Mouse (Mus musculus) hindlimb bud, embryonic 11.5 days (tissue): ENCODE data around the gene Timp4.
A peak's percentile ranks its signal among the peaks of the same experiment; 100 is the strongest.
"Not testable (repeated sequence)": the region's sequence is repeated elsewhere in the genome, so short reads cannot be mapped to it uniquely, and the experiment has no call there.

Experiments used
- DNase-seq: peaks from one replicate; pipeline ENCODE4 v3.0.0-alpha.2; 2012; ENCODE audit warnings: low read depth, low spot score; ENCODE audit errors: extremely low spot score

Gene Timp4

DNA sequence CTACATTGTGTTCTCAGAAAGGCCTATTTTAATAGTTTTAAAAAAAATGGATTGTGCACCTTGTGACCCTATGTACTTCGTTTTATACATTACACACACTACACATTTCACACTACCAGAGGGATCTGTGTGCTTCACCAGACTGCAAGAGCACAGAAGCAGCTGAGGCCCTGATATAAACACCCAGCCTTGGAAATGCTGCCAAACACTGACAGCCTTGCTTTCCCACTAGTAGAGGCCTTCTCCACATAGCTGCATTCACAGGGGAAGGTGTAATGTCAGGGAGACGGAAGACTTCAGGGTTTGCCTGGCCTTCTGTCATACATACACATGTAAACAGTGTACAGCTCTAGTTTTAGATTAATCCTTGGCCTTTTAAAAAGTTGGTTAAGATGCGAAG lies 3.2 kb upstream of the Timp4 start:
- no peak for DNase-seq

DNA sequence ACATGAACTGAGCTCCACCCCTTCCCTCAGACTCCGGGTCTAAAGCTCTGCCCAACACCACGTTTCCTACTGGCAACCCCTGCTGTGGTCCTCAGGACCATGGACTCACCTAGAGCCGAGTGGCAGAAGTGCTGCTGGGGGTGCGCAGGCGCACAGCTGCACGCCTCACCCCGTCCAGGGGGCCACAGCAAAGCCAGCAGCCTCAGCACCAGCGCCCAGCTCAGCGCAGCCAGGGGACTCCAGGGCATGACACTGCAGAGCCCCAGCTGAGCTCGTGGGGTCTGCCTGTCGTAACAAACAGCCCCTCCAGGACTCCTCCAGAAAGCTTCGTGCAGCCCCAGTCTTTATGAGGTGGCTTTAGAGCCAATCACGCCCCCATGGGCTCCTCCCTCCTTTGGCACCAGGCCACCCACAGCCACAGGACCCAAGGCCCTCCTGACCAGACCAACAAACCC lies 447 bp downstream of the Timp4 start:
- no peak for DNase-seq

DNA sequence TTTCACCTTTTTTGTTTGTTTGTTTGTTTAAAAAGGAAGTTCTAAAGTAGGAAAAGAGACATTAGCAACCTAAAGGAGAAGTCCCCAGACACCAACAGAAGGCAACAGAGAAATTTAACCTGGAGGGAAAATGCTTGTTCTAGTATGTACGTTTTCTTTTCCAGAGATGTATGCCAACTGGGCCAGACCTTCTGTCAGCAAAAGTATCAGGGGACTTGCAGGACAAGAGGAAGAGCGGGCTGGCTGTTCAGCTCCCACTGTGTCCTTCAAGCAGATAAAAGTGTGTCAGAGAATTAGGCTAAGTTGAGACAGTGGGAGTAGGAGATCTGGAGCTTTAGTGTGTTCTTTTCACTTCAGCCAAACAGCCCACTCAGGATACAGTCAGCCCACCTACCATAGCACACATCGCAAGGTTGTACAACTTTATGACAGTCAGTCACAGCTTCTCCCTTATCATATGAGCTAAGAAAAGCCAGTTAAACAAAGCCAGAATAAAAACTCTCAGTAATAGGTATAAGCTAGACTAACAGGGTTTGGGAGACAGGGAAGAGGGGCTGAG lies 6.4 kb downstream of the Timp4 start:
- no peak for DNase-seq

DNA sequence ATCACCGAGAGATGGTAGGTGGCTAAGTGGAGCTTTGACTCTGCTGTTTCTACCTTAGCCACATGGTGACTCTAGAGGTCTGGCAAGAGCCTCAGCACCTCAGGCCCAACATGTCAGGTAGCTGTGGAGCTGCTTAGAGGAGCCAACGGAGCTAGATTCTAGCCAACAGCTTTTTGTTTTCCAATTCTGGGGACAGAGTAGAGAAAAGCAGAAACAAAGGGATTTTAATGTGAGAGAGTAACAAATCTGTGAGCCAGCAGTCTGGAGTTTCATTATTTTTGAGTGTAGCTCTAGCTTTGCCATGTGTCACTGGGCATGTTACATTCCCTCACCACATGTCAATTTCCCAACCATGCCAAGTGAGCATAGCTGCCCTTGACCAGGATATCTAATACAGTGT lies 7.8 kb downstream of the Timp4 start:
- no peak for DNase-seq

DNA sequence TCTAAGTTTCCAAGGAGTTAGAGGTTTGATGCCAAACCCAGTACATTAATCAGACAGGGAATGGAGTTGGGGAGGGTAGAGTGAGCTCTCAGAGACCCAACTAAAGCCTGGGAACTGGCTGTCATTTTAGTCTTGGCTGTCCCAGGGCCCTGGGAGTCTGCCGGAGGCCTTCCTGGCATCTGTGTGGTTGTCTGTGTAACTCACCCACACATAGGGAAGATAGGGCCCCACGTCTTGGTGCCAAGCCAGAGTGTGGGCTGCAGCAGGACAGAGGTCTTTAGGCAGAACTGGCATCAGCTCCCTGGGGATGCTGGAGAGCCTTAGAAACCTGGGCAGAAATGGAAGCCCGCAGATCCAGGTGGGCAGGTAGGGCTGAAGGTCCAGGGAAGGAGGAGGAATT lies 10.1 kb downstream of the Timp4 start:
- DNase-seq: no peak

DNA sequence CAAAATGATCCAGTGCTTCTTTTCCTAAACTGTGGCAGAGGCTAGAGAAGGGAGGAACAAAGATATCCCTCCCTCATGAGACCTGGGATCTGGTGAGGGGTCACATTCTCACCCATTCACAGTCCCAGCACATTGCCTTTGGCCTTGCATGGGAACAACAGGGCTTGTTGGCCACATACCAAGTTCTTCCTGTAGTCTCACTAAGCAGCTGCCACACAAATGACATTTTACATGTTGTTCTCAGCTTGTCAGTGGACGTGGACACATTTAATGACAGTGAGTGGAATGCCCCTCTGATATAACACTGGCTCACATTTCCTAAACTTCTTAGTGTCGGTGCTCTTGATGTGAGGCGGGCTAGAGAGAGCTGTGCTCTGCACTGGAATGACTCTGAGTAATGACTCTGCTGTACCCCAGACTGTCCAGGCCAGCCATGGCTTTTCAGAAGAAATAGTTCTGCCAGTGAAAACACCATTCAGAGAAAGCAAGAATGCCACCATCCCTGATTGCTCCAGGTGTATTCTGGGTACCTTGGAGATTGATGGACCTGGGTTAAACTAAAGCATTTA lies 10.8 kb downstream of the Timp4 start:
- DNase-seq: no peak

DNA sequence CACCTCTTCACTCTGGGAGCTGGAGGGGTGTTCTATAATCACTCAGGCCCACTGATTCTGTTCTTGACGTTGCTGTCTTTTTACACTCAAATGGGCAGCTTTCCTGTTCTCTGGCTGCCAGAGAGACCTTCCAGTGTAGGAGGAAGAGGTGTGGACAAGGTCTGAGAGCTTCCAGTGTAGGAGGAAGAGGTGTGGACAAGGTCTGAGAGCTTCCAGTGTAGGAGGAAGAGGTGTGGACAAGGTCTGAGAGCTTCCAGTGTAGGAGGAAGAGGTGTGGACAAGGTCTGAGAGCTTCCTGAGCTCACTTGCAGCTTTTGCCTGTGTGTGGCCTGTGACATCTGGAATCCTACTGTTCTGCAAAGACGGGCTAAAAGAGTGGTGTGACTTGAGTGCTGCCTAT lies 11.6 kb downstream of the Timp4 start:
- not testable (repeated sequence) for DNase-seq

DNA sequence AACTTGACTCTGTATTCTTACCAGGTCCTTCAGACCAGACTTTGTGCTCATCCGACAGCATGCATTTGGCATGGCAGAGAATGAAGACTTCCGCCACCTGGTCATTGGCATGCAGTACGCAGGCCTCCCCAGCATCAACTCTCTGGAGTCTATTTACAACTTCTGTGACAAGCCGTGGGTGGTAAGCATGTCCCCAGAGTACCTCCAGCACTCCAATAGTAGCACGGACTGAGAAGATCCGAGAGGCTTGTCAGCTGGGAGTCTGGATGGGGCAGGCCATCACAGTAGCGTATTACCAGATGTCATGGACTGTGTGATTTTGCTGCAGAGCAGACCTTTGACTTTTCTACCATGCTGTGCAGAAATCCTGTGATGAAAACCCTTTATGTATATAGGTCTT lies 12.7 kb downstream of the Timp4 start:
- DNase-seq: no peak

DNA sequence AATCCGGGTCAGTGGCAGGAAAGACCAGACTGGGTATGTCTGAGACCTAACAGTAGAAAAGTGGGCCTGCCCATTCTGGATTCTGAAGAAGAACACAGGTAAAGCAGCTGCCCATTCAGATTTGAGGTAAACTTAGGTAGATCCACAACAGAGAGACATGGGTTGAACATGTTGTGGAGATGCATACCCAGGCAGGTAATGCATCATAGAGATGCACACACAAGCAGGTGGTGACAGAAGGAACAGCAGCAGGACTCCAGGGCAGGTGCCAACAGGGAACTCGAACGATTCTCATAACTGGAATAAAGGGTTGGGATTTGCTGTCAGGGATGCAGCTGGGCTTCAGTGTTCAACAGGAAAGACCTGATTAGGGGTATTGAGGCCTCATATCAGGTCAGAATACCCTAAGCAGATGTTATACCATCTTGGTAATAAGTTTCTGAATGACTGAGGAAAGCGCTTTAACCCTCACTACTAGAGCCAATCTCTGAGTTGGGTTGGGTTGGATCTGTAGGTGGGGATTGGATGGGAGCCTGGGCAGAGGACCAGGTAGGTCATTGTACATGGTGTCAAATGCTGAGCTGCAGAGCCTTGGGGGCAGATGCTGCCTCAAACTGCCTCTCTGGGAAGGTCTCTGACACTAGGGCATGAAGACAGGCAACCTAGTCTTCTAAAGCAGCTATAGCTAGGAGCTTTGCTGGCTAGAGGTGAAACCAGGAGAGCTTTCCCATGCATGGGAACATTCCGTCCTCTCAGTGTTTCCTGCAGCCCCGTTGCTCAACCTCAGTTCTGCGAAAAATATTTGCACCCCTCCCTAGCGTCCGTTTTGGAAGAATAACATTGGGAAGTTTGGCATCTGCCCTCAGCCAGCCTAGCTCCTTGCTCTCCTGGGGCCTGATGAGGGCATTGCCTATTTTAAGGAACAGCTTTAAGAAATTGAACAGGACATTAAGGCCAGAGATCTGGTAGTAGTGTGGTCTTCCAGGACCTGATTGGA lies 13.7 kb downstream of the Timp4 start:
- DNase-seq: no peak

DNA sequence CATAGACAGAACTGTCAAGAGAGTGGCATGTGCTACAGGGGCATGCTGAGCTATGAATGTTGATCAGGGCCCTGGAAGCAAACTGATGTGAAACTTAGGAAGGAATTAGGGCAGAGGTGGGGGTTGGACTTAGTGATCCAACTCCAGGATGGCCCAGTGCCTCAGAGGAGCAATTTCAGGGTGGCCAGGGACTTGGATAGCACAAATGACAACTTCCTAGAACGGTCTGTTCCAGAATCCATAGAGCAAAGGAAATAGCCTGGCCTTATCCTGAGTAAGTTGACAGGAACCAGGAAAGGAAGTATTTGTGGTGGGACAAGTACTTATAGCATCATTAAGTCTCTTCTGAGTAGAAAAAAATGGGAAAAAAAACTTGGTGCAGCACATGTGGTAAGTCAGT lies 19.4 kb downstream of the Timp4 start:
- no peak for DNase-seq

DNA sequence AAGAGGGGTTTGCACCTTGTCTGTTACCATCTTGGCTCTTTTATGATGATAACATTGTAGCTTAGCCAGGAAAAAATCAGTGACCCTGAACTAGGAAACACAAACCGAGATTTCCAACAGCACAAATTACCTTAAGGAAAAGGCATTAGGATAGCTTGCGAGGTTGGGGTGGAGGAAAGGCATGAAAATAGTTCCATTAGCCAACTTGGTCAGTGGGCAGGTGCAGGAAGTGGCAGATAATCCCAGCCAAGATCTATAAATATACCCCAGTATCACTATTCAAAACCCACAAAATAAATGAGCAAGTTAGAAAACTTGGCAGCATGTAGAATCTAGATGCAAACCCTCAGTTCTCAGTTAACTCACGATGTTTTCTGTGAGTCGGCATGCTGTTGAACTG lies 20.2 kb downstream of the Timp4 start:
- DNase-seq: no peak

DNA sequence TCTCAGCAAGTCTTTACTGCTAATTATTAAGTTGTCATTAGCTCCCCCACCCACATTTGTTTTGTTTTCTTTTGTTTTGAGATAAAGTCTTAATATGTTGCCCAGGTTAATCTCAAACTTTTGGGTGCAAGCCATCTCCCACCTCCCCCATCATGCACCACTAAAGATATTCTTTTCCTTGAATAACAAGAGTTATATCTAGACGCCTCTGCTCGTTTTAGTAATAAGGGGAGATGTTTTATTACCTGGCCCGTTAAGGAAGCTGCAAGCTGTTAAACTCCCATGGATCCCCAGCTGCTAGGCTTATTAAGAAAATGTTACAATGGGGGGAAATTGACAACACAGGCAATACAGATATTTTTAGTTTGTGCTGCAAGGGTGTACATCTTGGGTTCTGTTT lies 21.4 kb downstream of the Timp4 start:
- DNase-seq: no peak

DNA sequence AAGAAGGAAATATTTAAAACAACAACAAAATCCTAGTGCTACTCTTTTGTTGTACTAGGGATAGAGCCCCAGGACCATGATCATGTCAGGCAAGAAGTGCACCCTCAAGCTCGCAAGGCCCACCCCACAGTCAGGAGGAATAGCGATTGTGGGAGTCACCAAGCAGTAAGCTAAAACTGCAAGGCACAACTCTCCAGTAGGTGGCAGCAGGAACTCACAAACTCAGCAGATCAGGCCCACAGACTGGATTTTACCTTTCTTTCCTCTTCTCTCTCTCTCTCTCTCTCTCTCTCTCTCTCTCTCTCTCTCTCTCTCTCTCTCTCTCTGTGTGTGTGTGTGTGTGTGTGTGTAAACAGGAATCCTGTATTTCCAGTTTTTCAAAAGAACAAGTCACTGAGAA lies 24.5 kb downstream of the Timp4 start:
- peak; percentile 73 for DNase-seq

DNA sequence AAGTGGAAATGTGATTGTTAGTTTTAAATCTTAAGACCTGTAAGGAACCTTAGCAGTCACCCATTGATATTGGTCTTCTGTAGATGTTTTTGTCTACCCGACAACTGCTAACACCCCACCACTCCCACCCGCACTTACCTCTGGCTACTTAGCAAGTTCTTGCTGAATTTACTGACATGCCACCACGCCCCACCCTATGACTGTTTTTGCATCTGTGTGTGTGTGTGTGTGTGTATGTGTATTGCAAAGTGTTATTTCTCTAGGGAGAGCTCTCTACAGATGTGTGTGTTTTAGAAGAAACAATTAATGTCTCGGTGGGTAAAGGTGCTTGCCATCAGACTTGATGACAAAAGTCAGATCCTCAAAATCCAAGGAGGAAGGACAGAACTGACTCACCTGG lies 25.0 kb downstream of the Timp4 start, which contains the start of gene Gm17482:
TSS of gene Gm17482 (plus strand) at position 301 of the 400 bp plus-strand sequence.
- no peak for DNase-seq

DNA sequence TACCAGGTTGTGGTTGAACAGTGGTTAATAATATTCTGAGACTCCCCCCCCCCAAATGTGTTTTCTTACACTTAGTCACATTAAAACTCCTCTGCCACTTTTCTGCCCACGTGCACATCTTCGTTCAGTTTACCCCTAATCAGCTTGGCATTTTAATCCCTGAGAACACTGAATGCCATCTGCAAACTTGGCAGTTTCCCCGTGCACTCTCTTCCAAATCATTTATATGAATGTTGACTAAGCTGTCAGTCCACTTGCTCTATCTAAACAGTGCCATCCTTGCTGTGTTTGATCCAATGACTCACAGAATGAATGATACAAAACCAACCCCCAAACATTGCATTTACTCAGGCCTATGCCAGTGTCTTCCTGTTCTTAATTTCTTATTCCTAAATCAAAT lies 26.5 kb downstream of the Timp4 start:
- DNase-seq: no peak

DNA sequence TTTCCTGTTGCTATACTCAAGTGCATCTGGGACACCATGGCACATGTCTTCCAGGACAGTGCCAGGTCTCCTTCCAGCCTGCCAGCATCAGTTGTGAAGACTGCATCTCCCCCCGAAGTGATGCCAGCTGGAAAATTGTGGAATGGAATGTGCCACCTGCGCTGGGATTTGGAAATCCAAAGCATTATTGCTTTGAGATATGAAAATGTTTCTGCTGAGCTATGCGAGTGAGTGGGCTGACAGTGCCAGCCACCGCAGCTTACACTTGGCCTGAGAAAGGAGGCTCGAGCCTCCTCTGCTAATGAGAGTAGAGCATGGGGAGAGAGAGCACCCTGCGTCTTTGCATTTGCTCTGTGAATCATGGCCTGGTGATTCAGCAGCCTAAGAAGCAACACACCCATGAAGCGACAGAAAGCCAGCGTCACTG lies 30.8 kb downstream of the Timp4 start:
- no peak for DNase-seq

DNA sequence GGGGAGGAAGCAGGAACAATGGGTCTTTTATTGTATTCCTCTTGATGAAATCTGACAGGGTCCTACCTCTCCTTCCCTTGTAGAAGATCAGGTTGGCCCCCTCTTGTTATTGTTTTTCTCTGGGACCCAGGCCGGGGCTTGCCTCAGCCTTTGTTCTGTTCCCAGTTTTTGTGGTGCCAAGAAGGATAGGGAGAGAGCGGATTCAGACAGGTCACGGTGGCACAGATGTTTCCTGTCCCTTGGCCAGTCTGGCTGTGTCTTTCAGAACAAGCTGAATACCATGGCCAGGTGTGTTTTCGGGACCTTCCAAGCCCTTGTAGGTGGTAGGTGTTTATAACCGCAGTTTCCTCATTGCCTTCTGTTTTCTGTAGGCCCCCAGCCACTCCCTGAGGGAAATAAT lies 38.9 kb downstream of the Timp4 start:
- DNase-seq: no peak

DNA sequence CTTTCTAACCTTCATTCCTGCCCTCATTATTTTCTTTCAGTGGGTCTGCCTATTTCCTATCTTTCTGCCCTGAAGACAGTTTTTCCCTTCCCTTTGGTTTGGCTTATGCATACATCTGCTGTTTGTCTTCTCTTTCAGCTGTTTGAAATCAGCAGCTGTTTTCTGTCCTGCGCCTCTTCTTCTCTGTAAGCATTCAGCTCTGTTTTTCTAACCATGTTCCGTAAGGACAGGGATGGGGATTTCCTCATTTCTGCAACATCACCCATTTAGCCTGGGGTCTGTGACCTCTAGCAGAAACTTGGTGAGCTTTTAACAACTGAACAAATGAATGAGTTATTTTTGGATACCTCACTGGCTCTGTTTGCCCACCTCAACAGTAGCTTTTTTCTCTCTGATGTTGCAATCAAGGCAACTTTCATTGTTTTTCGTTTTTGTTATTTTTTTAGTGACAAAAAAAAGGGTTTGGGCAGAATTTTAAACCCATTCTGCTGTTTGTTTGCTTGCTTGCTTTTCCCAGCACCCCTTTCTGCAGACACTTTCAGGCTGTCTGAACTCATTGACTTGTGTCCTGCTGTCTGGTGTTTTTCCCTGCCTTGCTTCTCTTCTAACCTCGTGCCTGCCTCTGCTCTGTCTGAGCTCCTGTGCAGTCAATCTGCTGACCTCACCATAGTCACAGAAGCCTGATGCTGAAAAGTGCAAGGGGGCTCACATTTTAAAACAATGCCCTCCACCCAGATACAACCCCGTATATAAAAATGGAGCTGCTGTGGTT lies 39.7 kb downstream of the Timp4 start:
- DNase-seq: no peak

DNA sequence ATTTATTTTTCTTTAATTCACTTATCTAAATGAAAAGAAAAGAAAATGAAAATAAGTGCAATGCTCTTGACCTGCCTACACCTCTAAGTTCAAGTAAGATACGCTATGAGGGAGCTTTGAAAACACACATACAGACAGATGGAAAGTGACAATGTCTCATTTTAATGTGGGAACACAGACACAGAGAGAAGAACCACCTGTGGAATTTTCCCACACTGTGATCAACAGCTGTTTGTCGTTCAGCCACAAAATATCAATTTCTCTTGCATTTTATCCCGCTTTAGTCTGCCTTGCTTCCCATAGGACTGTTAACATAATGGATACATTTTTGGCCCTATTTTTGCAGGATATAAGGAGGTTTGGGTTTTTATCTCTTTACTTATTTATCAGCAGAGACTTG lies 41.2 kb downstream of the Timp4 start:
- no peak for DNase-seq

DNA sequence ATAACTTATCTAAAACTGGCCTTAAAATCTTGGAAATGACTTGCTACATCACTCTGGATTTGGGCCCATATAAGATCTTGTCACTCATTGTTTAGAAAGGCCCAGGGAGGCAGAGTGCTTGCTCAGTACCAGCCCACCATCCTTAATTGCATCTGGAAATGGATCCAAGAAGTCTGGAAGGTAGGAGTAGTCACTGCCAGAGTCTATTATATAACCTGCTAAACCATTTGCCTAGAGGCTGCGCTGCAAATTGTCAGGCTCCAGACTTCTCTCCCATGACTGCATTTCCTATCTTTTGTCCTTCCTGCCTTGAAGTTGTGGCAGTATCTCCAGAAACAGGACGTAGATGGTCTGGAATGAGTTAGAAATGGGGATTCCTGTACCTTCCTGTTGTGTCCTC lies 41.8 kb downstream of the Timp4 start:
- DNase-seq: no peak

DNA sequence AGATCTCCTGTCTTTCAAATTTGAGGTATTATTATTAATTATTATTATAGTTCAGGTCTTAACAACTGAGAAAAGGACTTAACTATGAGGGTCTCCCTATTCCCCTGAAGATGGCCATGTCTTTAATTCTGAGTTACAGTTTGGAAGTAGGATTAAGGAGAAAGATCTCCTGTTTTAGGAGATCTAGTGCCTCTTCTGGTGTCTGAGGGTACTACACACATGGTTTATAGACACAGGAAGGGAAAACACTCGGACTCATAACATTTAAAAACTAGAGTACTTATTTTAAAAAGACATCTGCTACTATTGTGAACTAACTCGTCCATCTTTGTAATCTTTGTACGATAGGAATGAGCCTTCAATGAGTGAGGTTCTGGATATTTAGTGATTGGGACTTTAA lies 49.0 kb downstream of the Timp4 start:
- DNase-seq: no peak
